Mouse (Mus musculus) limb, embryonic 12.5 days (tissue): Measurements from ENCODE around the gene Isoc2a. TPM values are rescaled to one million over a fixed set of nuclear protein-coding genes. Genes with fewer than 3 reads are reported as not detected.
A peak's percentile ranks its signal among the peaks of the same experiment; 100 is the strongest.
"Not testable (repeated sequence)": the region's sequence is repeated elsewhere in the genome, so short reads cannot be mapped to it uniquely, and the experiment has no call there.

Source experiments
- ATAC-seq: fragments of 200-750 bp; cut with Nextera tagmentation; 2 replicates; pipeline ENCODE4 v1.8.0; 2017; ENCODE audit warnings: low read depth, moderate TSS enrichment; ENCODE audit not compliant: insufficient number of reproducible peaks, insufficient read depth, low FRiP score, low TSS enrichment
- H3K27ac ChIP-seq: fragments of 300-500 bp; sonication (generic); 2 replicates; pipeline ENCODE4 v1.5.1; 2016; ENCODE audit warnings: mild to moderate bottlenecking, moderate library complexity
- H3K27me3 ChIP-seq: fragments of 300-500 bp; sonication (generic); 2 replicates; pipeline ENCODE4 v1.6.1; 2016; ENCODE audit warnings: mild to moderate bottlenecking, moderate library complexity
- H3K36me3 ChIP-seq: fragments of 300-500 bp; sonication (generic); 2 replicates; pipeline ENCODE4 v1.6.1; 2016; ENCODE audit warnings: mild to moderate bottlenecking, moderate library complexity
- H3K4me1 ChIP-seq: fragments of 300-500 bp; sonication (generic); replicated peaks from 2 replicates; pipeline ENCODE4 v1.6.1; 2016
- H3K4me2 ChIP-seq: fragments of 300-500 bp; sonication (generic); 2 replicates; pipeline ENCODE4 v1.6.1; 2016; ENCODE audit warnings: mild to moderate bottlenecking, moderate library complexity
- H3K4me3 ChIP-seq: fragments of 300-500 bp; sonication (generic); replicated peaks from 2 replicates; pipeline ENCODE4 v1.5.1; 2016; ENCODE audit warnings: mild to moderate bottlenecking
- H3K9ac ChIP-seq: fragments of 300-500 bp; sonication (generic); replicated peaks from 2 replicates; pipeline ENCODE4 v1.6.1; 2016; ENCODE audit warnings: mild to moderate bottlenecking, moderate library complexity
- H3K9me3 ChIP-seq: fragments of 300-500 bp; sonication (generic); 2 replicates; pipeline ENCODE4 v1.6.1; 2016; ENCODE audit warnings: mild to moderate bottlenecking, moderate library complexity
- WGBS: fragments of 180-500 bp; shearing (Covaris S2); methylation state at CpG from one replicate; pipeline ENCODE4 v1.1.7; 2016; 5-methylcytosine and 5-hydroxymethylcytosine counted together
- polyA plus RNA-seq: library from polyadenylated mRNA; unstranded; fragments of >200 nt; fragmentation: Nextera tagmentation; extraction: Ambion mirVana; gene quantifications from 2 replicates; pipeline ENCODE4 v1.2.1, GENCODE M21; 2016

Isoc2a gene
- polyA plus RNA-seq, 1 experiment from 2014 or later, result 1.3 TPM

GRCm38 (mm10) chr7:4865090-4865489, 11.9 kb upstream of the Isoc2a start:
- H3K9ac ChIP-seq, result no peak overlapping the region
- WGBS, result 63% methylated on average over 5 of the region's 5 CpGs
- no peaks in the 10 kb centered on the region for H3K27me3 ChIP-seq
- H3K36me3 ChIP-seq, result no peaks in the 10 kb centered on the region
- no peaks in the 10 kb centered on the region for H3K9me3 ChIP-seq
- H3K4me1 ChIP-seq, result peaks cover 7% of the 10 kb centered on the region
- no peak for ATAC-seq
- H3K27ac ChIP-seq, result no peak overlapping the region
- peak overlapping the region; percentile 61 for H3K4me2 ChIP-seq
- H3K4me3 ChIP-seq, result peak overlapping the region; percentile 55

GRCm38 (mm10) chr7:4865579-4866493, 11.1 kb upstream of the Isoc2a start:
- peak overlapping the region; percentile 58 for H3K9ac ChIP-seq
- H3K36me3 ChIP-seq, result no peaks in the 10 kb centered on the region
- 5% methylated on average over 40 of the region's 40 CpGs for WGBS
- H3K4me1 ChIP-seq, result peaks cover 7% of the 10 kb centered on the region
- peak overlapping the region; percentile 31; the same call in 1 of the 2 replicates for H3K27ac ChIP-seq
- H3K4me2 ChIP-seq, result peak overlapping the region; percentile 61
- peak; percentile 100 for ATAC-seq
- no peaks in the 10 kb centered on the region for H3K27me3 ChIP-seq
- H3K4me3 ChIP-seq, result peak overlapping the region; percentile 55
- no peaks in the 10 kb centered on the region for H3K9me3 ChIP-seq

GRCm38 (mm10) chr7:4866631-4867180, 10.2 kb upstream of the Isoc2a start:
- H3K27ac ChIP-seq, result peak overlapping the region; percentile 31; the same call in 1 of the 2 replicates
- H3K4me1 ChIP-seq, result peaks cover 7% of the 10 kb centered on the region
- no peaks in the 10 kb centered on the region for H3K36me3 ChIP-seq
- no peaks in the 10 kb centered on the region for H3K27me3 ChIP-seq
- H3K9me3 ChIP-seq, result no peaks in the 10 kb centered on the region
- WGBS, result 56% methylated on average over 10 of the region's 10 CpGs
- no peak for ATAC-seq
- H3K9ac ChIP-seq, result peak overlapping the region; percentile 58
- H3K4me2 ChIP-seq, result peak overlapping the region; percentile 61
- peak overlapping the region; percentile 55 for H3K4me3 ChIP-seq

GRCm38 (mm10) chr7:4870133-4870532, 6.8 kb upstream of the Isoc2a start, which contains the start of gene Isoc2b:
Isoc2b (minus strand) TSS chr7:4870258.
- H3K9me3 ChIP-seq, result no peaks in the 10 kb centered on the region
- no peak for ATAC-seq
- H3K36me3 ChIP-seq, result no peaks in the 10 kb centered on the region
- H3K27me3 ChIP-seq, result no peaks in the 10 kb centered on the region
- no peak within 1 kb of the TSS for H3K4me3 ChIP-seq
- no peak within 1 kb of the TSS for H3K9ac ChIP-seq
- peaks cover 7% of the 10 kb centered on the region for H3K4me1 ChIP-seq
- WGBS, result 48% methylated on average over 6 of the region's 6 CpGs
- H3K27ac ChIP-seq, result no peak within 1 kb of the TSS
- no peak within 1 kb of the TSS for H3K4me2 ChIP-seq

- Histone ChIP-seq H3K27me3 (no peaks in the 10 kb centered on the region), H3K36me3 (no peaks in the 10 kb centered on the region), H3K4me1 (peaks cover 14% of the 10 kb centered on the region), H3K4me3 (peak overlapping the region; percentile 53), H3K4me2 (peak overlapping the region; percentile 82), H3K27ac (no peak overlapping the region), H3K9me3 (no peaks in the 10 kb centered on the region), H3K9ac (peak overlapping the region; percentile 60)
- 8% methylated on average over 11 of the region's 11 CpGs for WGBS
- no peak for ATAC-seq
Observed at GRCm38 (mm10) chr7:4877226-4877625, 273 bp downstream of the Isoc2a start.

GRCm38 (mm10) chr7:4878186-4878585, 1.2 kb downstream of the Isoc2a start:
- peaks cover 14% of the 10 kb centered on the region for H3K4me1 ChIP-seq
- peak overlapping the region; percentile 60; the same call in 1 of the 2 replicates for H3K9ac ChIP-seq
- H3K36me3 ChIP-seq, result no peaks in the 10 kb centered on the region
- ATAC-seq, result no peak
- H3K9me3 ChIP-seq, result no peaks in the 10 kb centered on the region
- no peak overlapping the region for H3K27ac ChIP-seq
- H3K27me3 ChIP-seq, result no peaks in the 10 kb centered on the region
- H3K4me2 ChIP-seq, result no peak overlapping the region
- no peak overlapping the region for H3K4me3 ChIP-seq

GRCm38 (mm10) chr7:4879036-4879435, 2.1 kb downstream of the Isoc2a start:
- not testable (repeated sequence) for H3K4me2 ChIP-seq, H3K27me3 ChIP-seq, ATAC-seq, H3K9me3 ChIP-seq, H3K36me3 ChIP-seq, H3K27ac ChIP-seq, H3K9ac ChIP-seq, H3K4me3 ChIP-seq
- WGBS, result 97% methylated on average over 1 of the region's 1 CpGs
- H3K4me1 ChIP-seq, result peaks cover 14% of the 10 kb centered on the region

- no peak overlapping the region for H3K27ac ChIP-seq
- no peaks in the 10 kb centered on the region for H3K27me3 ChIP-seq
- peaks cover 11% of the 10 kb centered on the region; the same call in 1 of the 2 replicates for H3K9me3 ChIP-seq
- H3K4me2 ChIP-seq, result no peak overlapping the region
- 77% methylated on average over 4 of the region's 4 CpGs for WGBS
- no peaks in the 10 kb centered on the region for H3K36me3 ChIP-seq
- H3K4me1 ChIP-seq, result no peaks in the 10 kb centered on the region
- no peak overlapping the region for H3K4me3 ChIP-seq
- no peak overlapping the region for H3K9ac ChIP-seq
- no peak for ATAC-seq
Observed at GRCm38 (mm10) chr7:4886680-4887079, 9.7 kb downstream of the Isoc2a start.

GRCm38 (mm10) chr7:4895186-4895585, 18.2 kb downstream of the Isoc2a start:
- no peak for ATAC-seq
- 65% methylated on average over 11 of the region's 11 CpGs for WGBS
- Histone ChIP-seq H3K9me3 (no peaks in the 10 kb centered on the region), H3K27me3 (peaks cover 22% of the 10 kb centered on the region), H3K4me3 (no peak overlapping the region), H3K27ac (no peak overlapping the region), H3K4me2 (no peak overlapping the region), H3K9ac (no peak overlapping the region), H3K36me3 (no peaks in the 10 kb centered on the region), H3K4me1 (0 out of 2 replicates have a peak, but pooled peaks cover 2% of the 10 kb centered on the region)

GRCm38 (mm10) chr7:4898851-4899648, 22.1 kb downstream of the Isoc2a start:
- H3K36me3 ChIP-seq, result no peaks in the 10 kb centered on the region
- H3K27me3 ChIP-seq, result peaks cover 33% of the 10 kb centered on the region
- peak overlapping the region; percentile 16 for H3K4me3 ChIP-seq
- no peak overlapping the region; the same call in 1 of the 2 replicates for H3K9ac ChIP-seq
- no peak; the same call in 1 of the 2 replicates for ATAC-seq
- peak overlapping the region; percentile 50 for H3K4me2 ChIP-seq
- H3K9me3 ChIP-seq, result peaks cover 4% of the 10 kb centered on the region
- H3K27ac ChIP-seq, result no peak overlapping the region
- H3K4me1 ChIP-seq, result 0 out of 2 replicates have a peak, but pooled peaks cover 2% of the 10 kb centered on the region
- 14% methylated on average over 17 of the region's 18 CpGs for WGBS
